Mouse (Mus musculus): ENCODE data around the gene 1810037I17Rik.
A peak's percentile ranks its signal among the peaks of the same experiment; 100 is the strongest.
"Not testable (repeated sequence)": the region's sequence is repeated elsewhere in the genome, so short reads cannot be mapped to it uniquely, and the experiment has no call there.

The 1810037I17Rik gene

GRCm38 (mm10) chr3:122932466-122932865, 8.5 kb downstream of the 1810037I17Rik start:
- no peak for DNase-seq (ENCODE audit: low read depth, low spot score)

GRCm38 (mm10) chr3:122937176-122937575, 13.2 kb downstream of the 1810037I17Rik start:
- not testable (repeated sequence) for DNase-seq (ENCODE audit: low read depth, low spot score)

DNA sequence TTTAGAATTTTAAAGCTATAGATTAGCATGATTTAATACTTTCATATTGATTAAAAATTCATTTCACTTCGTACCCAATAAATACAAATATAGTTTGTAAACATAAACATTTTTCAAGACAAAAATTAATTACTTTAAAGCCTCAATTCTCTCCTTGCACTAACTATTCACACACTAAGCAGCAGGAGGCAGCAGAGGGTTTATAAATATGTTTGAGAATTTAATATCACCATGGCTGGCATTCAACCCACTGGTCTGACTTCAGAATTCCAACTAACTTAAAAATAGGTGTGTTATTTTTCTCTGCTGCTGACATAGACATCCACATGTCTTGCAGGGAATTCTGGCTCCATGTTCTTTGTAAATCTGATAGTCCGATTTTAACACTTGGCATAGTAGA, 15.2 kb downstream of the 1810037I17Rik start:
- DNase-seq (ENCODE audit: low read depth, low spot score), result peak; percentile 44

GRCm38 (mm10) chr3:122943387-122943890, 19.4 kb downstream of the 1810037I17Rik start:
- DNase-seq (ENCODE audit: low read depth, low spot score), result no peak

GRCm38 (mm10) chr3:122950129-122950528, 26.1 kb downstream of the 1810037I17Rik start:
- no peak for DNase-seq (ENCODE audit: low read depth, low spot score)

DNA sequence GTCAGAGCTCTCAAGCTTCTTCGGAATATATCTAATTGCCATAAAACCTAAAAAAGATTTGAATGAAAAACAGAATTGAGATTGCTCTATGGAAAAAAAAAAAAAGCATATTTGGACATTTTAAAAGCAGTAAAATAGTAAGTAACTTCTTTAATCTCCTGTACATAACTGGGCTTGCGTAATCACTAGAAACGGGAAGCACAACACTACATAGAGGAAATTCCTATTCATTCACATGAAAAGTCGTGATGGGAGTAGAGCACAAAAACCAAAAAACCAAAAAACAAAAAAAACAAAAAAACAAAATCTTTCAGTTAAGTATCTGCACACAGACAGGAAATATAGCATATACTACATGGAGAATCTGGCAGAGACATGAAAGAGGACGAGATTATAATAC, 40.3 kb downstream of the 1810037I17Rik start:
- DNase-seq (ENCODE audit: low read depth, low spot score), result no peak

DNA sequence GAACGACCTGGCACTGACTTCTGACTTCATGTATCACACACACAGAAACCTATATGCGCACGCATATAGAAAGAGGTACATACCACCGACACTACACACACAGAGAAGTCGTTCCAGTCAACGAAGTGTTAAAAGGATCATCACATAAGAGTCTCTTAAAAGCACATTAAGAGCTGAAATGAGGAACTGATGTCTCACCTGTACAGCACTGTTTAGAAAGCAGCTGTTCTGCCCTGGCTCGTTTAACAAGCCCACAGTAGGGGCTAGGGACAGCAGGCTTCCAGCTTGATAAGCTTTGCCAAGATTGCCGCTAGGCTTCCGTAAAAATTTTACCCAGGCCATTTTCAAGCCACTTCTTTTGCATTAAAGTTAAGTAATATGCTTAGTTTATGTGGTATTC, 44.4 kb downstream of the 1810037I17Rik start:
- DNase-seq (ENCODE audit: low read depth, low spot score), result no peak

- no peak for DNase-seq (ENCODE audit: low read depth, low spot score)
Measured at GRCm38 (mm10) chr3:122972126-122972822, 48.3 kb downstream of the 1810037I17Rik start.

DNA sequence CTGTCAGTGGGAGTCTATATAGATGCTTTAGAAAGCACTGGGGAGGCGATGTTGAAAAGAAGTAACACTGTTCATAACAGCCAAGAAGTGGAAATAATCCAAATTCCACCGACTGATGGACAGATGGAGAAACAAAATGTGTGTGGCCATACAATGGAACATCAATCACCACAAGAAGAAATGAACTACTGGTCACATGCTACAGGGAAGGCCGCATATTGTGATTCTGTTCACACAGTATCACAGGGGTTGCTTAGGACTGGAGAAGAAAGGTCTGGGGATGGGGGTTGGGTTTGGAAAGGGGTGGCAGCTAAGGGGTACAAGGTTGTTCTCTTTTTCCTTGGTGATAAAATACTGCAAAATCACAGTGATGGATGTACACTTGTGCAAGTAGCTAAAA, 50.8 kb downstream of the 1810037I17Rik start:
- no peak for DNase-seq (ENCODE audit: low read depth, low spot score)

DNA sequence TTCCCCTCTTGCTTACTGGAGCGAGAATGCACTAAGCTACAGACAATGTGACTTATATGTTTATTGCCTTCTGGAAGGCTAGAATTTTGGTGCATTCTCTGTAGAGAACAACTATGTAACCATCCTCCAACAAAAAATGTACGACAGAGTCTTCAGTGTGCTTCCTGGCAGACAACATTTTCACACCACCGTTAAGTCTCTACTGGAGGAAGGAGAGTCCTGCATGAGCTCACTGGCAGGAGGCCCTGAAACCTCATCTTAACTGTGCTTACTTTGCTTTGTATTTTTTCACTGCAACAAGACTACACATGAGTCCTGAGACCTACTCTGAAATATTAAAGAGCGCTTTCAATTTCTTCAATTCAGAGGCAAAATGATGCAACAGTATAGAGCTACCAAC, 51.4 kb downstream of the 1810037I17Rik start:
- no peak for DNase-seq (ENCODE audit: low read depth, low spot score)
